Mouse (Mus musculus) gonadal fat pad, adult 2 months (tissue): ENCODE measurements around the gene Tspoap1. TPM values are rescaled to one million over a fixed set of nuclear protein-coding genes. Genes with fewer than 3 reads are reported as not detected.

ENCODE experiments used
- DNase-seq: peaks from one replicate; pipeline ENCODE4 v3.0.0-alpha.2; 2012; ENCODE audit warnings: low read depth
- polyA plus RNA-seq: library from polyadenylated mRNA; depleted of rRNA; stranded (reverse); fragments of >200 nt; gene quantifications from 2 replicates; pipeline ENCODE4 v1.2.3, GENCODE M21; 2012

The Tspoap1 gene
- polyA plus RNA-seq, 1 experiment: 3.7 TPM

- no peak for DNase-seq
Measured at GRCm38 (mm10) chr11:87758957-87759608, 1.3 kb upstream of the Tspoap1 start.

GRCm38 (mm10) chr11:87759609-87760005 lies 734 bp upstream of the Tspoap1 start:
- no peak for DNase-seq

GRCm38 (mm10) chr11:87761181-87761721 lies 910 bp downstream of the Tspoap1 start:
- no peak for DNase-seq

- no peak for DNase-seq
Measured at GRCm38 (mm10) chr11:87761806-87762701, 1.7 kb downstream of the Tspoap1 start.

- DNase-seq: no peak
Measured at GRCm38 (mm10) chr11:87762702-87763385, 2.5 kb downstream of the Tspoap1 start.

GRCm38 (mm10) chr11:87763511-87763987 lies 3.2 kb downstream of the Tspoap1 start:
- DNase-seq: no peak

GRCm38 (mm10) chr11:87763988-87764876 lies 3.9 kb downstream of the Tspoap1 start:
- DNase-seq: no peak

- DNase-seq: no peak
Measured at GRCm38 (mm10) chr11:87768745-87769144, 8.4 kb downstream of the Tspoap1 start.

- DNase-seq: no peak
Measured at GRCm38 (mm10) chr11:87770989-87771388, 10.6 kb downstream of the Tspoap1 start.

- no peak for DNase-seq
Measured at GRCm38 (mm10) chr11:87772354-87772753, 12.0 kb downstream of the Tspoap1 start.

- no peak for DNase-seq
Measured at GRCm38 (mm10) chr11:87778100-87778765, 17.9 kb downstream of the Tspoap1 start.

GRCm38 (mm10) chr11:87778915-87779314 lies 18.6 kb downstream of the Tspoap1 start:
- no peak for DNase-seq

GRCm38 (mm10) chr11:87779392-87779791 lies 19.1 kb downstream of the Tspoap1 start:
- DNase-seq: no peak

- DNase-seq: no peak
Measured at GRCm38 (mm10) chr11:87780130-87780529, 19.8 kb downstream of the Tspoap1 start.

- no peak for DNase-seq
Measured at GRCm38 (mm10) chr11:87790088-87790487, 29.7 kb downstream of the Tspoap1 start.

GRCm38 (mm10) chr11:87793460-87793859 lies 33.1 kb downstream of the Tspoap1 start, which contains the start of gene Mpo:
Gene Mpo, plus strand, starts transcription at chr11:87793581.
- no peak for DNase-seq

GRCm38 (mm10) chr11:87801711-87802275 lies 41.5 kb downstream of the Tspoap1 start:
- DNase-seq: no peak

- DNase-seq: no peak
Measured at GRCm38 (mm10) chr11:87802621-87803020, 42.3 kb downstream of the Tspoap1 start.

- no peak for DNase-seq
Measured at GRCm38 (mm10) chr11:87805448-87805847, 45.1 kb downstream of the Tspoap1 start.

GRCm38 (mm10) chr11:87807433-87807832 lies 47.1 kb downstream of the Tspoap1 start:
- no peak for DNase-seq
